Comparison of ENCODE assay signal across 10 mouse cellular contexts in the genomic region with DNA sequence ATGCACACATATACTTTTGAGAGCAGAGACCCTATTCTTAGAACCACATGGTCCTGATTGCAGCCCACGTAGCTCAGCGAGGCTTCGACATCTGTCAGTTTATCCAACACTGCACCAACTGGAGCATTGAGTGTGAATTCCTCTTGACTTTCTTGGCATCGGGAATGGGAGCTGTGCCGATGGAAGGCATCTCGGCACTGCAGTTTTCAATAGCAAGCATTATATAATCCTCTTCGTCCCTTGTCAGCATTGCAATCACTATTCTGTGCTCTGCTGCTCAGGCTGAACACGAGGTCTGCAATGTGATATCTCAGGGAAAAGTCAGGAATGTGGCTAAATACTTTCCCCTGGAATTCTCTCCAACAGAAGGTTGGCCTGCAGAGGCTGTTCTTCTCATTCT.
DNase-seq lines count a peak whose midpoint lies in the region; ATAC-seq and TF ChIP-seq lines count a peak whose summit lies in the region.
"Had no signal": no experiment of that assay in that cellular context is flagged by ENCODE, and none has a peak within 500 bp of the region (broad histone marks: within the 10 kb centered on the region; RNA-seq: fewer than 3 reads in every experiment).

No protein-coding gene starts in this region.

- no peaks in the 10 kb centered on the region for H3K27me3 ChIP-seq in hindbrain, postnatal 0 days (ENCODE audit: insufficient read depth, low read length)
- no peaks in the 10 kb centered on the region for H3K27me3 ChIP-seq in midbrain, embryonic 11.5 days (ENCODE audit: control insufficient read depth, insufficient read depth, low read length)

- H3K27ac ChIP-seq in hindbrain, postnatal 0 days: no peak overlapping the region
- H3K27ac ChIP-seq in midbrain, embryonic 11.5 days (ENCODE audit: low read depth, low read length): no peak overlapping the region
- H3K27ac ChIP-seq: macrophage had no signal

- no peak overlapping the region for H3K4me3 ChIP-seq in hindbrain, postnatal 0 days (ENCODE audit: low read length)
- H3K4me3 ChIP-seq in midbrain, embryonic 11.5 days (ENCODE audit: low read depth, low read length): no peak overlapping the region

- 61% methylated on average over 8 of the region's 8 CpGs for WGBS in hindbrain, postnatal 0 days
- WGBS in midbrain, embryonic 11.5 days: 65% methylated on average over 8 of the region's 8 CpGs

- H3K36me3 ChIP-seq in hindbrain, postnatal 0 days (ENCODE audit: insufficient read depth, low read length): no peaks in the 10 kb centered on the region
- H3K36me3 ChIP-seq in midbrain, embryonic 11.5 days (ENCODE audit: control insufficient read depth, insufficient read depth, low read length): no peaks in the 10 kb centered on the region

- ATAC-seq in hindbrain, postnatal 0 days: no peak
- no peak for ATAC-seq in midbrain, embryonic 11.5 days (ENCODE audit: low FRiP score)

- H3K9ac ChIP-seq in hindbrain, postnatal 0 days (replicated peaks; ENCODE audit: low read length): no peak overlapping the region
- H3K9ac ChIP-seq in midbrain, embryonic 11.5 days (ENCODE audit: low read length): no peak overlapping the region

- TF ChIP-seq CTCF in hindbrain, postnatal 0 days (IDR thresholded peaks at IDR 0.05; ENCODE audit: low read depth): no peak

- intact Hi-C loops in left cerebral cortex, postnatal 10 days (cut with DNase I): no loop called here

- DNase-seq in brain, adult 2 months (ENCODE audit: low read depth, low spot score): peak; percentile 83
- DNase-seq in brain, embryonic 18.5 days (ENCODE audit: low read depth, low spot score): peak; percentile 4
- DNase-seq in gastrocnemius, postnatal 25 days: peak; percentile 53
- peak; percentile 5 to 18 for DNase-seq in left cerebral cortex, postnatal 10 days (ENCODE audit: extremely low spot score in 1 of 2, low spot score in 2 of 2)
- no peak for DNase-seq in adipocyte (ENCODE audit: low spot score)
- no peak for DNase-seq in hindbrain, postnatal 0 days (ENCODE audit: low spot score)
- DNase-seq in natural killer cell, adult 2 months (ENCODE audit: low spot score in 2 of 2): no peak
- no peak for DNase-seq in midbrain, embryonic 11.5 days (ENCODE audit: low spot score, missing footprints)
- DNase-seq: cerebellum, adult 8-10 months had no signal

- H3K9me3 ChIP-seq in hindbrain, postnatal 0 days (ENCODE audit: low read length): no peaks in the 10 kb centered on the region
- no peaks in the 10 kb centered on the region for H3K9me3 ChIP-seq in midbrain, embryonic 11.5 days (ENCODE audit: control insufficient read depth, low read length)

- H3K4me1 ChIP-seq in hindbrain, postnatal 0 days (ENCODE audit: insufficient read depth, low read length): no peaks in the 10 kb centered on the region
- H3K4me1 ChIP-seq in midbrain, embryonic 11.5 days (ENCODE audit: control insufficient read depth, insufficient read depth, low read length): no peaks in the 10 kb centered on the region

- no peak overlapping the region for H3K4me2 ChIP-seq in hindbrain, postnatal 0 days (ENCODE audit: low read depth, low read length)
- H3K4me2 ChIP-seq in midbrain, embryonic 11.5 days: no peak overlapping the region

Comparison
In these comparisons a context has a peak if more than half of its experiments do, and no peak if none do; other contexts are left out.
1. DNase-seq: peak in brain, adult 2 months (single experiment), brain, embryonic 18.5 days (single experiment), gastrocnemius, postnatal 25 days (single experiment) and left cerebral cortex, postnatal 10 days (2 of 2); none in adipocyte (single experiment), hindbrain, postnatal 0 days (single experiment), natural killer cell, adult 2 months (0 of 2) and midbrain, embryonic 11.5 days (single experiment).